Mouse (Mus musculus) bone marrow macrophage, adult 2 months (primary cell): ENCODE results near the gene Rhbdd1.

ENCODE experiments used
- CTCF ChIP-seq: IDR thresholded peaks from 2 replicates; pipeline ENCODE4 v1.5.1; 2012; ENCODE audit warnings: low read depth, mild to moderate bottlenecking, low read length, moderate library complexity
- POLR2A ChIP-seq: IDR thresholded peaks from 2 replicates; pipeline ENCODE4 v1.6.1; 2012; ENCODE audit warnings: mild to moderate bottlenecking, low read depth, low read length, borderline replicate concordance

GRCm38 (mm10) chr1:82468872-82469271 is 152.6 kb downstream of the Rhbdd1 start:
- no peak for TF ChIP-seq CTCF
- TF ChIP-seq POLR2A: no peak
